Mouse (Mus musculus): ENCODE data around the gene Nfix.

GRCm38 (mm10) chr8:84793134-84793533, 7.0 kb downstream of the Nfix start:
- TF ChIP-seq POLR2A (IDR thresholded peaks at IDR 0.05; ENCODE audit: control insufficient read depth, extremely low read depth, insufficient read depth, low read length, poor library complexity) (no peak), CTCF (IDR thresholded peaks at IDR 0.05; ENCODE audit: borderline replicate concordance, control insufficient read depth, extremely low read depth, insufficient read depth, low read length, poor library complexity) (no peak)

All from thymus, adult 2 months (tissue).